Mouse (Mus musculus): ENCODE results near the gene Tnfrsf1a. TPM values are rescaled to one million over a fixed set of nuclear protein-coding genes. Genes with fewer than 3 reads are reported as not detected.

Gene Tnfrsf1a
- polyA plus RNA-seq, 1 experiment = 18.7 TPM

GRCm38 (mm10) chr6:125353221-125353620, 4.1 kb downstream of the Tnfrsf1a start:
- no peak for DNase-seq (ENCODE audit: extremely low spot score in 1 of 2, low spot score in 1 of 2)

- no peak for DNase-seq (ENCODE audit: extremely low spot score in 1 of 2, low spot score in 1 of 2)
These were observed 4.5 kb downstream of the Tnfrsf1a start for GRCm38 (mm10) chr6:125353655-125354054.

- peak; percentile 31 to 43 for DNase-seq (ENCODE audit: extremely low spot score in 1 of 2, low spot score in 1 of 2)
These were observed 5.4 kb downstream of the Tnfrsf1a start for GRCm38 (mm10) chr6:125354352-125355151.

GRCm38 (mm10) chr6:125355197-125355741, 6.1 kb downstream of the Tnfrsf1a start:
- no peak for DNase-seq (ENCODE audit: extremely low spot score in 1 of 2, low spot score in 1 of 2)

GRCm38 (mm10) chr6:125356264-125356663, 7.1 kb downstream of the Tnfrsf1a start:
- DNase-seq (ENCODE audit: extremely low spot score in 1 of 2, low spot score in 1 of 2) = no peak

- DNase-seq (ENCODE audit: extremely low spot score in 1 of 2, low spot score in 1 of 2) = no peak
These were observed 8.2 kb downstream of the Tnfrsf1a start for GRCm38 (mm10) chr6:125357334-125357733.

GRCm38 (mm10) chr6:125359999-125360398, 10.8 kb downstream of the Tnfrsf1a start:
- DNase-seq (ENCODE audit: extremely low spot score in 1 of 2, low spot score in 1 of 2) = no peak

- no peak for DNase-seq (ENCODE audit: extremely low spot score in 1 of 2, low spot score in 1 of 2)
These were observed 11.7 kb downstream of the Tnfrsf1a start for GRCm38 (mm10) chr6:125360846-125361245.

- DNase-seq (ENCODE audit: extremely low spot score in 1 of 2, low spot score in 1 of 2) = peak in 1 of 2 experiments; percentile 60
These were observed 12.5 kb downstream of the Tnfrsf1a start for GRCm38 (mm10) chr6:125361467-125362291.

GRCm38 (mm10) chr6:125363021-125363420, 13.9 kb downstream of the Tnfrsf1a start:
- no peak for DNase-seq (ENCODE audit: extremely low spot score in 1 of 2, low spot score in 1 of 2)

GRCm38 (mm10) chr6:125363451-125364242, 14.5 kb downstream of the Tnfrsf1a start:
- DNase-seq (ENCODE audit: extremely low spot score in 1 of 2, low spot score in 1 of 2) = no peak

GRCm38 (mm10) chr6:125364448-125364847, 15.3 kb downstream of the Tnfrsf1a start:
- no peak for DNase-seq (ENCODE audit: extremely low spot score in 1 of 2, low spot score in 1 of 2)

- no peak for DNase-seq (ENCODE audit: extremely low spot score in 1 of 2, low spot score in 1 of 2)
These were observed 16.4 kb downstream of the Tnfrsf1a start for GRCm38 (mm10) chr6:125365522-125365921.

GRCm38 (mm10) chr6:125366133-125366532, 17.0 kb downstream of the Tnfrsf1a start:
- no peak for DNase-seq (ENCODE audit: extremely low spot score in 1 of 2, low spot score in 1 of 2)

- no peak for DNase-seq (ENCODE audit: extremely low spot score in 1 of 2, low spot score in 1 of 2)
These were observed 18.7 kb downstream of the Tnfrsf1a start for GRCm38 (mm10) chr6:125367758-125368371.

GRCm38 (mm10) chr6:125377042-125377441, 27.9 kb downstream of the Tnfrsf1a start:
- DNase-seq (ENCODE audit: extremely low spot score in 1 of 2, low spot score in 1 of 2) = no peak

- no peak for DNase-seq (ENCODE audit: extremely low spot score in 1 of 2, low spot score in 1 of 2)
These were observed 28.7 kb downstream of the Tnfrsf1a start for GRCm38 (mm10) chr6:125377582-125378451.

- no peak for DNase-seq (ENCODE audit: extremely low spot score in 1 of 2, low spot score in 1 of 2)
These were observed 29.5 kb downstream of the Tnfrsf1a start for GRCm38 (mm10) chr6:125378621-125379020.

- DNase-seq (ENCODE audit: extremely low spot score in 1 of 2, low spot score in 1 of 2) = no peak
These were observed 30.6 kb downstream of the Tnfrsf1a start for GRCm38 (mm10) chr6:125379781-125380180.

All from frontal cortex, adult 2 months (tissue).